Mouse (Mus musculus): ENCODE data around the gene Tiam2. TPM values are rescaled to one million over a fixed set of nuclear protein-coding genes. Genes with fewer than 3 reads are reported as not detected.

Gene Tiam2
- polyA plus RNA-seq, 1 experiment from 2014 or later: 12.0 TPM

GRCm38 (mm10) chr17:3412771-3413170 lies 86.4 kb downstream of the Tiam2 start:
- Histone ChIP-seq H3K4me2 (replicated peaks) (no peak overlapping the region), H3K4me1 (0 out of 2 replicates have a peak, but pooled peaks cover 4% of the 10 kb centered on the region), H3K27me3 (peaks cover 14% of the 10 kb centered on the region), H3K36me3 (no peaks in the 10 kb centered on the region), H3K9me3 (replicated peaks) (no peaks in the 10 kb centered on the region), H3K27ac (no peak overlapping the region), H3K9ac (no peak overlapping the region), H3K4me3 (no peak overlapping the region)
- no peak for ATAC-seq (ENCODE audit: low FRiP score)
- 89% methylated on average over 4 of the region's 4 CpGs for WGBS

GRCm38 (mm10) chr17:3415580-3415979 lies 89.2 kb downstream of the Tiam2 start:
- no peak for ATAC-seq (ENCODE audit: low FRiP score)
- no peaks in the 10 kb centered on the region for H3K9me3 ChIP-seq (replicated peaks)
- H3K27me3 ChIP-seq: peaks cover 14% of the 10 kb centered on the region
- no peak overlapping the region for H3K9ac ChIP-seq
- H3K36me3 ChIP-seq: no peaks in the 10 kb centered on the region
- no peak overlapping the region for H3K4me2 ChIP-seq (replicated peaks)
- 0 out of 2 replicates have a peak, but pooled peaks cover 4% of the 10 kb centered on the region for H3K4me1 ChIP-seq
- no peak overlapping the region for H3K4me3 ChIP-seq
- no peak overlapping the region for H3K27ac ChIP-seq
- WGBS: 87% methylated on average over 3 of the region's 3 CpGs

- H3K9me3 ChIP-seq (replicated peaks): no peaks in the 10 kb centered on the region
- no peak for ATAC-seq (ENCODE audit: low FRiP score)
- H3K36me3 ChIP-seq: no peaks in the 10 kb centered on the region
- no peak overlapping the region for H3K9ac ChIP-seq
- no peak overlapping the region for H3K27ac ChIP-seq
- peaks cover 14% of the 10 kb centered on the region for H3K27me3 ChIP-seq
- no peak overlapping the region for H3K4me2 ChIP-seq (replicated peaks)
- H3K4me3 ChIP-seq: no peak overlapping the region
- WGBS: 66% methylated on average over 3 of the region's 3 CpGs
- H3K4me1 ChIP-seq: 0 out of 2 replicates have a peak, but pooled peaks cover 2% of the 10 kb centered on the region
Observed at GRCm38 (mm10) chr17:3416401-3416800, 90.0 kb downstream of the Tiam2 start.

GRCm38 (mm10) chr17:3419368-3419928 lies 93.1 kb downstream of the Tiam2 start:
- Histone ChIP-seq H3K4me1 (peaks cover 2% of the 10 kb centered on the region; the same call in 1 of the 2 replicates), H3K9ac (no peak overlapping the region), H3K36me3 (no peaks in the 10 kb centered on the region), H3K27ac (no peak overlapping the region), H3K9me3 (replicated peaks) (no peaks in the 10 kb centered on the region), H3K4me2 (replicated peaks) (no peak overlapping the region), H3K4me3 (no peak overlapping the region), H3K27me3 (peaks cover 6% of the 10 kb centered on the region)
- WGBS: 72% methylated on average over 10 of the region's 10 CpGs
- no peak for ATAC-seq (ENCODE audit: low FRiP score)

- no peak overlapping the region for H3K4me2 ChIP-seq (replicated peaks)
- no peaks in the 10 kb centered on the region for H3K36me3 ChIP-seq
Observed at GRCm38 (mm10) chr17:3420148-3420547, 93.8 kb downstream of the Tiam2 start.

GRCm38 (mm10) chr17:3423416-3423815 lies 97.0 kb downstream of the Tiam2 start:
- 68% methylated on average over 2 of the region's 2 CpGs for WGBS
- no peaks in the 10 kb centered on the region for H3K9me3 ChIP-seq (replicated peaks)
- no peak overlapping the region for H3K4me3 ChIP-seq
- ATAC-seq (ENCODE audit: low FRiP score): no peak
- no peak overlapping the region for H3K27ac ChIP-seq
- peaks cover 2% of the 10 kb centered on the region; the same call in 1 of the 2 replicates for H3K4me1 ChIP-seq
- no peaks in the 10 kb centered on the region for H3K27me3 ChIP-seq
- no peak overlapping the region for H3K9ac ChIP-seq
- no peak overlapping the region for H3K4me2 ChIP-seq (replicated peaks)
- H3K36me3 ChIP-seq: no peaks in the 10 kb centered on the region

More at GRCm38 (mm10) chr17:3420148-3420547, 93.8 kb downstream of the Tiam2 start:
- Histone ChIP-seq H3K27me3 (no peaks in the 10 kb centered on the region; the same call in 1 of the 2 replicates), H3K4me3 (no peak overlapping the region), H3K4me1 (peaks cover 2% of the 10 kb centered on the region; the same call in 1 of the 2 replicates), H3K9me3 (replicated peaks) (no peaks in the 10 kb centered on the region), H3K27ac (no peak overlapping the region), H3K9ac (no peak overlapping the region)
- WGBS: 92% methylated on average over 4 of the region's 4 CpGs
- no peak for ATAC-seq (ENCODE audit: low FRiP score)

- no peaks in the 10 kb centered on the region for H3K9me3 ChIP-seq (replicated peaks)
- WGBS: 96% methylated on average over 9 of the region's 9 CpGs
- no peak overlapping the region for H3K9ac ChIP-seq
- H3K4me1 ChIP-seq: no peaks in the 10 kb centered on the region
- H3K4me2 ChIP-seq (replicated peaks): no peak overlapping the region
- no peak overlapping the region for H3K4me3 ChIP-seq
- no peak overlapping the region for H3K27ac ChIP-seq
- H3K36me3 ChIP-seq: no peaks in the 10 kb centered on the region
- no peaks in the 10 kb centered on the region for H3K27me3 ChIP-seq
- no peak for ATAC-seq (ENCODE audit: low FRiP score)
Observed at GRCm38 (mm10) chr17:3428659-3429058, 102.3 kb downstream of the Tiam2 start.

- WGBS: 55% methylated on average over 10 of the region's 10 CpGs
- H3K9me3 ChIP-seq (replicated peaks): no peaks in the 10 kb centered on the region
- H3K4me3 ChIP-seq: no peak overlapping the region
- H3K4me2 ChIP-seq (replicated peaks): no peak overlapping the region
- H3K36me3 ChIP-seq: no peaks in the 10 kb centered on the region
- no peak overlapping the region for H3K9ac ChIP-seq
- no peaks in the 10 kb centered on the region for H3K27me3 ChIP-seq
- no peaks in the 10 kb centered on the region; the same call in 1 of the 2 replicates for H3K4me1 ChIP-seq
- no peak overlapping the region for H3K27ac ChIP-seq
- ATAC-seq (ENCODE audit: low FRiP score): no peak
Observed at GRCm38 (mm10) chr17:3432590-3433498, 106.5 kb downstream of the Tiam2 start.

- Histone ChIP-seq H3K4me1 (no peaks in the 10 kb centered on the region; the same call in 1 of the 2 replicates), H3K9ac (no peak overlapping the region), H3K4me2 (replicated peaks) (no peak overlapping the region), H3K27me3 (no peaks in the 10 kb centered on the region), H3K27ac (no peak overlapping the region), H3K4me3 (no peak overlapping the region), H3K9me3 (replicated peaks) (no peaks in the 10 kb centered on the region), H3K36me3 (no peaks in the 10 kb centered on the region)
- ATAC-seq (ENCODE audit: low FRiP score): no peak
- WGBS: 95% methylated on average over 3 of the region's 3 CpGs
Observed at GRCm38 (mm10) chr17:3433521-3434271, 107.3 kb downstream of the Tiam2 start.

GRCm38 (mm10) chr17:3435299-3435698 lies 108.9 kb downstream of the Tiam2 start:
- Histone ChIP-seq H3K9ac (no peak overlapping the region), H3K9me3 (replicated peaks) (no peaks in the 10 kb centered on the region), H3K27ac (no peak overlapping the region), H3K4me3 (no peak overlapping the region), H3K36me3 (no peaks in the 10 kb centered on the region), H3K4me1 (no peaks in the 10 kb centered on the region; the same call in 1 of the 2 replicates), H3K4me2 (replicated peaks) (no peak overlapping the region), H3K27me3 (no peaks in the 10 kb centered on the region)
- 72% methylated on average over 1 of the region's 1 CpGs for WGBS
- no peak for ATAC-seq (ENCODE audit: low FRiP score)

GRCm38 (mm10) chr17:3436841-3437515 lies 110.6 kb downstream of the Tiam2 start:
- no peak for ATAC-seq (ENCODE audit: low FRiP score)
- no peak overlapping the region for H3K4me2 ChIP-seq (replicated peaks)
- no peaks in the 10 kb centered on the region; the same call in 1 of the 2 replicates for H3K4me1 ChIP-seq
- H3K4me3 ChIP-seq: no peak overlapping the region
- H3K9ac ChIP-seq: no peak overlapping the region
- H3K9me3 ChIP-seq (replicated peaks): no peaks in the 10 kb centered on the region
- H3K27ac ChIP-seq: no peak overlapping the region
- no peaks in the 10 kb centered on the region for H3K36me3 ChIP-seq
- no peaks in the 10 kb centered on the region for H3K27me3 ChIP-seq
- 69% methylated on average over 12 of the region's 12 CpGs for WGBS
